Mouse (Mus musculus) stomach, postnatal 0 days (tissue): ENCODE data around the gene Atg2b.

Source experiments
- CTCF ChIP-seq: IDR thresholded peaks from 2 replicates; pipeline ENCODE4 v1.5.1; 2016; ENCODE audit warnings: antibody characterized with exemption, low read depth, mild to moderate bottlenecking, moderate library complexity
- EP300 ChIP-seq: optimal IDR thresholded peaks from 2 replicates; pipeline ENCODE3; 2016; ENCODE audit warnings: antibody characterized with exemption

DNA sequence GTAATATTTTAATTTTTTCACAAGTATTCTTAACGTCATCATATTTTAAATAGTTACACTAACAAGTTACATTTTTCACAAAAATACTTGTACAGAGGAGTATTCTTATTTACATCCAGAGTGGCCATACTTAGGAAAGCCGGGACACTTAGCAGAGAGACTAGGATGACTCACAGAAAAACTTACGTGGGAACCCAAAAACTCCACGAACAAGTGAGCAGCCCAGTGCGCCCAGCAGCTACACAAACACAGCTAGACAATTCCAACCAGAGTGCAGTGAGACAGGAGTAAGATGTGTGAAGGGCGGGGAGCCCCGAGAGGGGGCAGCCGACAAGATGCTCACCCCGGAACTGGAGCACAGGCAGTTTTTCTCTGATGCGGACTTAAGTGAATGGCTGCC, 71.5 kb downstream of the Atg2b start:
- TF ChIP-seq CTCF: no peak
- no peak for TF ChIP-seq EP300
